Mouse (Mus musculus): ENCODE results near the gene Car15.

The Car15 gene

GRCm38 (mm10) chr16:17838051-17838450, at the start of gene Car15:
Car15 (minus strand) TSS chr16:17838364.
- no peak for DNase-seq

GRCm38 (mm10) chr16:17884116-17884515, 46.0 kb upstream of the Car15 start:
- DNase-seq, result no peak

- no peak for DNase-seq
These were observed 44.0 kb upstream of the Car15 start for GRCm38 (mm10) chr16:17882196-17882595.

- DNase-seq, result no peak
These were observed 41.4 kb upstream of the Car15 start for GRCm38 (mm10) chr16:17879571-17879970.

GRCm38 (mm10) chr16:17876096-17876495, 37.9 kb upstream of the Car15 start:
- no peak for DNase-seq

GRCm38 (mm10) chr16:17875174-17875573, 37.0 kb upstream of the Car15 start:
- no peak for DNase-seq

GRCm38 (mm10) chr16:17872995-17873394, 34.8 kb upstream of the Car15 start:
- no peak for DNase-seq

- DNase-seq, result no peak
These were observed 33.1 kb upstream of the Car15 start for GRCm38 (mm10) chr16:17871248-17871647.

GRCm38 (mm10) chr16:17865770-17866169, 27.6 kb upstream of the Car15 start:
- DNase-seq, result no peak

GRCm38 (mm10) chr16:17865293-17865692, 27.1 kb upstream of the Car15 start:
- DNase-seq, result no peak

GRCm38 (mm10) chr16:17858592-17858991, 20.4 kb upstream of the Car15 start:
- DNase-seq, result peak; percentile 28

- no peak for DNase-seq
These were observed 19.0 kb upstream of the Car15 start for GRCm38 (mm10) chr16:17857157-17857556.

GRCm38 (mm10) chr16:17853263-17853662, 15.1 kb upstream of the Car15 start:
- DNase-seq, result no peak

- DNase-seq, result no peak
These were observed 13.7 kb upstream of the Car15 start for GRCm38 (mm10) chr16:17851860-17852259.

- DNase-seq, result no peak
These were observed 13.2 kb upstream of the Car15 start for GRCm38 (mm10) chr16:17851331-17851730.

- DNase-seq, result no peak
These were observed 11.3 kb upstream of the Car15 start for GRCm38 (mm10) chr16:17849486-17849885.

GRCm38 (mm10) chr16:17848928-17849327, 10.8 kb upstream of the Car15 start:
- peak; percentile 84 for DNase-seq

GRCm38 (mm10) chr16:17848431-17848830, 10.3 kb upstream of the Car15 start:
- no peak for DNase-seq

GRCm38 (mm10) chr16:17843701-17844365, 5.7 kb upstream of the Car15 start:
- no peak for DNase-seq

- no peak for DNase-seq
These were observed 4.3 kb upstream of the Car15 start for GRCm38 (mm10) chr16:17842437-17842836.

- DNase-seq, result no peak
These were observed 1.8 kb upstream of the Car15 start for GRCm38 (mm10) chr16:17839976-17840375.

GRCm38 (mm10) chr16:17835481-17835880, 2.7 kb downstream of the Car15 start:
- DNase-seq, result no peak

GRCm38 (mm10) chr16:17834543-17834942, 3.6 kb downstream of the Car15 start:
- no peak for DNase-seq

GRCm38 (mm10) chr16:17833681-17834399, 4.3 kb downstream of the Car15 start:
- peak; percentile 69 for DNase-seq

GRCm38 (mm10) chr16:17833321-17833680, 4.9 kb downstream of the Car15 start:
- DNase-seq, result peak; percentile 65
